Mouse (Mus musculus): Measurements from ENCODE around the gene Slc15a1. TPM values are rescaled to one million over a fixed set of nuclear protein-coding genes. Genes with fewer than 3 reads are reported as not detected.

The Slc15a1 gene
- total RNA-seq, 2 experiments from 2014 or later = not detected

Other genes with a start within 250 kb of the Slc15a1 start
- gene Stk24, start 125.2 kb downstream of the Slc15a1 start, total RNA-seq (2021) = 100 to 1,000 TPM; 104 to 108 TPM

Measured in adrenal gland, postnatal 36 days (tissue).